Mouse (Mus musculus) midbrain, embryonic 14.5 days (tissue): ENCODE results near the gene Lmf1. TPM values are rescaled to one million over a fixed set of nuclear protein-coding genes. Genes with fewer than 3 reads are reported as not detected.

Experiments used
- ATAC-seq: fragments of 200-750 bp; cut with Nextera tagmentation; 2 replicates; pipeline ENCODE4 v1.8.0; 2017; ENCODE audit warnings: moderate number of reproducible peaks, moderate library complexity; ENCODE audit not compliant: low FRiP score, low TSS enrichment
- DNase-seq: peaks from one replicate; pipeline ENCODE4 v3.0.0-alpha.2; 2015
- H3K27ac ChIP-seq: fragments of 300-500 bp; sonication (generic); replicated peaks from 2 replicates; pipeline ENCODE4 v1.5.1; 2014; ENCODE audit warnings: mild to moderate bottlenecking, low read depth, low read length, moderate library complexity
- H3K27me3 ChIP-seq: fragments of 300-500 bp; sonication (generic); 2 replicates; pipeline ENCODE4 v1.6.1; 2014; ENCODE audit warnings: low read length, control low read depth, mixed read lengths; ENCODE audit not compliant: control insufficient read depth, insufficient read depth
- H3K36me3 ChIP-seq: fragments of 300-500 bp; sonication (generic); 2 replicates; pipeline ENCODE4 v1.6.1; 2014; ENCODE audit warnings: low read length, control low read depth; ENCODE audit not compliant: control insufficient read depth, insufficient read depth
- H3K4me1 ChIP-seq: fragments of 300-500 bp; sonication (generic); 2 replicates; pipeline ENCODE4 v1.6.1; 2014; ENCODE audit warnings: mild to moderate bottlenecking, antibody characterized with exemption, low read length, control low read depth; ENCODE audit not compliant: control insufficient read depth, insufficient read depth
- H3K4me2 ChIP-seq: fragments of 300-500 bp; sonication (generic); 2 replicates; pipeline ENCODE4 v1.6.1; 2014; ENCODE audit warnings: mild to moderate bottlenecking, low read length, moderate library complexity
- H3K4me3 ChIP-seq: fragments of 300-500 bp; sonication (generic); replicated peaks from 2 replicates; pipeline ENCODE4 v1.5.1; 2014; ENCODE audit warnings: low read depth, low read length
- H3K9ac ChIP-seq: fragments of 300-500 bp; sonication (generic); replicated peaks from 2 replicates; pipeline ENCODE4 v1.6.1; 2014; ENCODE audit warnings: mild to moderate bottlenecking, low read length, moderate library complexity
- H3K9me3 ChIP-seq: fragments of 300-500 bp; sonication (generic); 2 replicates; pipeline ENCODE4 v1.6.1; 2016; ENCODE audit warnings: low read length, control low read depth, mixed read lengths; ENCODE audit not compliant: control insufficient read depth
- WGBS: fragments of 180-500 bp; shearing (Covaris S2); extraction: QIAGEN DNeasy Blood & Tissue Kit; methylation state at CpG from one replicate; pipeline ENCODE4 v1.1.7; 2014; 5-methylcytosine and 5-hydroxymethylcytosine counted together
- polyA plus RNA-seq: library from polyadenylated mRNA; unstranded; fragments of >200 nt; fragmentation: Nextera tagmentation; extraction: Ambion mirVana; gene quantifications from 2 replicates; pipeline ENCODE4 v1.2.1, GENCODE M21; 2014

The Lmf1 gene
- polyA plus RNA-seq, 1 experiment from 2014 or later: 20.8 TPM

DNA sequence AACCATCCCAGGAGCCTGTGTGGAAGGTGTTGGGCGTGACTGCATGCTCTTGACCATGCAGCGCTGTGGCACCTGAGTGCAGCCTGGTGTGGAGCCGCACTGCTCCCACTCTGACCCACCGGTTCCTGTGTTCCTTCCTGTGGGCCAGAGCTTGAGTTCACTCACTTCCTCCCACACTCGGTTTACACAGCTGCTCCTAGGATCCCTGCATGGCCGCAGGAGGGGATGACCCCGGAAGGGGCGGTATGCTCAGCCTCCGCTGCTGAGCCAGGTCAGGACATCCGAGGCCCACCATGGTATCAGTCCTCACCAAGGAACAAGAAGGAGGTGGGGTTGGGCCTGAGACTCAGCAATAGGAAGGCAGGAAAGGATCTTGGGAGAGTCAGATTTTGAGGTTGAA lies 69.0 kb downstream of the Lmf1 start:
- 90% methylated on average over 10 of the region's 10 CpGs for WGBS
- H3K4me3 ChIP-seq: no peak overlapping the region
- peaks cover 2% of the 10 kb centered on the region; the same call in 1 of the 2 replicates for H3K36me3 ChIP-seq
- no peak for DNase-seq
- H3K9me3 ChIP-seq: peaks cover 2% of the 10 kb centered on the region; the same call in 1 of the 2 replicates
- no peak overlapping the region for H3K4me2 ChIP-seq
- peaks cover 12% of the 10 kb centered on the region; the same call in 1 of the 2 replicates for H3K4me1 ChIP-seq
- H3K27me3 ChIP-seq: no peaks in the 10 kb centered on the region
- H3K9ac ChIP-seq: no peak overlapping the region
- no peak overlapping the region for H3K27ac ChIP-seq
- ATAC-seq: no peak

- Histone ChIP-seq H3K9ac (no peak overlapping the region), H3K4me2 (no peak overlapping the region), H3K27ac (no peak overlapping the region), H3K4me3 (no peak overlapping the region), H3K9me3 (peaks cover 2% of the 10 kb centered on the region; the same call in 1 of the 2 replicates), H3K36me3 (peaks cover 2% of the 10 kb centered on the region; the same call in 1 of the 2 replicates), H3K27me3 (no peaks in the 10 kb centered on the region), H3K4me1 (peaks cover 6% of the 10 kb centered on the region; the same call in 1 of the 2 replicates)
- no peak for DNase-seq
- 86% methylated on average over 15 of the region's 15 CpGs for WGBS
- ATAC-seq: no peak
Measured at GRCm38 (mm10) chr17:25648678-25649216, 69.9 kb downstream of the Lmf1 start.

DNA sequence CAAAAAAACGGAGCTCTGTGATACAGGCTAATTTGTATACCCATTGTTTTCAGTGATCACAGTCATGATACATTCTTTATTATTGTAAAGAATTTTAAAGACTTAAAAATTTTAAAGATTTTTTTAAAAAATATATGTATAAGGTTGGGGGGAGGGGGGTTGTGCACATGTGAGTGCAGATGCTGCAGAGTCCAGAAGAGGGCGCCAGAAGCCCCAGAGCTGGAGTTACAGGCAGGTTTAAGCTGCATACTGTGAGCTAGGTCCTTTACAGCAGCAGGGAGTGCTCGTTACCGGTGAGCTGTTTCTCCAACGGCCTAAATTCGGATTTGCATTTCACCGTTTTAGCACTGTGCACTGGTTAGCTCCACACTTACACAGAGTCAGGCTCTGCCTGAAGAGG lies 71.8 kb downstream of the Lmf1 start:
- H3K27me3 ChIP-seq: no peaks in the 10 kb centered on the region
- peaks cover 2% of the 10 kb centered on the region; the same call in 1 of the 2 replicates for H3K9me3 ChIP-seq
- H3K9ac ChIP-seq: no peak overlapping the region
- H3K4me3 ChIP-seq: no peak overlapping the region
- H3K36me3 ChIP-seq: peaks cover 7% of the 10 kb centered on the region
- H3K4me1 ChIP-seq: no peaks in the 10 kb centered on the region
- 89% methylated on average over 7 of the region's 7 CpGs for WGBS
- no peak for ATAC-seq
- H3K27ac ChIP-seq: no peak overlapping the region
- no peak overlapping the region for H3K4me2 ChIP-seq
- no peak for DNase-seq

- WGBS: 89% methylated on average over 8 of the region's 8 CpGs
- Histone ChIP-seq H3K9ac (no peak overlapping the region), H3K9me3 (peaks cover 2% of the 10 kb centered on the region; the same call in 1 of the 2 replicates), H3K27me3 (no peaks in the 10 kb centered on the region), H3K4me2 (no peak overlapping the region), H3K4me3 (no peak overlapping the region), H3K27ac (no peak overlapping the region), H3K4me1 (no peaks in the 10 kb centered on the region), H3K36me3 (peaks cover 4% of the 10 kb centered on the region)
- ATAC-seq (no peak), DNase-seq (no peak)
Measured at GRCm38 (mm10) chr17:25652272-25652671, 73.4 kb downstream of the Lmf1 start.

GRCm38 (mm10) chr17:25656142-25656825 lies 77.4 kb downstream of the Lmf1 start:
- Histone ChIP-seq H3K27ac (no peak overlapping the region), H3K4me1 (no peaks in the 10 kb centered on the region), H3K4me2 (no peak overlapping the region), H3K9me3 (no peaks in the 10 kb centered on the region), H3K4me3 (no peak overlapping the region), H3K36me3 (peaks cover 4% of the 10 kb centered on the region), H3K9ac (no peak overlapping the region), H3K27me3 (no peaks in the 10 kb centered on the region)
- 77% methylated on average over 12 of the region's 12 CpGs for WGBS
- no peak for ATAC-seq
- no peak for DNase-seq

DNA sequence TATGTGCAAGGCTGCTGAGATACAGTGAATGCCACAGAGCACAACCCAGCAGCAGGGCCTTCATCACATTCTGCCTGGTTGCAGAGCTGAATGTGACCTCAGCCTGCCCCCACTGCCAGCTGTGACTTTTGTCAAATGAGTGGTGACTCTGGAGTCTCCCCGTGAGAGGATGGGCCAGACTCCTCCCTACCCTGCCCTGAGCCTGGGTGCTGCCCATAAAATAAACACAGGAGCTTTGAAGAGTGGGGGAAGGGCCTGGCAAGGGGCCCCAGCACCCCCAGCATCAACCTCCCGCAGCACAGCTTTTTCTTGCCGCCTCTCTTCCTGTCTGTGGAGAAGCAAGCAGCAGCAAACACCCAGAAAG lies 77.9 kb downstream of the Lmf1 start:
- Histone ChIP-seq H3K36me3 (peaks cover 4% of the 10 kb centered on the region), H3K9ac (no peak overlapping the region), H3K27ac (no peak overlapping the region), H3K9me3 (no peaks in the 10 kb centered on the region), H3K4me3 (no peak overlapping the region), H3K27me3 (no peaks in the 10 kb centered on the region), H3K4me2 (no peak overlapping the region), H3K4me1 (no peaks in the 10 kb centered on the region)
- 57% methylated on average over 3 of the region's 3 CpGs for WGBS
- DNase-seq (no peak), ATAC-seq (no peak)

- Histone ChIP-seq H3K4me1 (peaks cover 2% of the 10 kb centered on the region), H3K27ac (no peak overlapping the region), H3K36me3 (no peaks in the 10 kb centered on the region), H3K4me2 (no peak overlapping the region), H3K9me3 (no peaks in the 10 kb centered on the region), H3K9ac (no peak overlapping the region), H3K27me3 (no peaks in the 10 kb centered on the region), H3K4me3 (no peak overlapping the region)
- ATAC-seq (no peak), DNase-seq (no peak)
- 58% methylated on average over 12 of the region's 12 CpGs for WGBS
Measured at GRCm38 (mm10) chr17:25663213-25663835, 84.4 kb downstream of the Lmf1 start.

GRCm38 (mm10) chr17:25665485-25665884 lies 86.6 kb downstream of the Lmf1 start:
- H3K9me3 ChIP-seq: no peaks in the 10 kb centered on the region
- no peak overlapping the region for H3K27ac ChIP-seq
- no peaks in the 10 kb centered on the region for H3K27me3 ChIP-seq
- no peak overlapping the region for H3K4me2 ChIP-seq
- no peak overlapping the region for H3K9ac ChIP-seq
- DNase-seq (no peak), ATAC-seq (no peak)
- H3K36me3 ChIP-seq: no peaks in the 10 kb centered on the region
- no peak overlapping the region for H3K4me3 ChIP-seq
- 92% methylated on average over 6 of the region's 6 CpGs for WGBS
- H3K4me1 ChIP-seq: peaks cover 2% of the 10 kb centered on the region

GRCm38 (mm10) chr17:25665891-25666290 lies 87.0 kb downstream of the Lmf1 start:
- ATAC-seq: no peak
- no peak for DNase-seq
- H3K4me3 ChIP-seq: no peak overlapping the region
- no peaks in the 10 kb centered on the region for H3K27me3 ChIP-seq
- H3K27ac ChIP-seq: no peak overlapping the region
- H3K9me3 ChIP-seq: no peaks in the 10 kb centered on the region
- no peaks in the 10 kb centered on the region for H3K36me3 ChIP-seq
- no peak overlapping the region for H3K4me2 ChIP-seq
- WGBS: 69% methylated on average over 8 of the region's 8 CpGs
- no peak overlapping the region for H3K9ac ChIP-seq
- H3K4me1 ChIP-seq: peaks cover 2% of the 10 kb centered on the region
